Mouse (Mus musculus): ENCODE data around the gene Ccdc71. TPM values are rescaled to one million over a fixed set of nuclear protein-coding genes. Genes with fewer than 3 reads are reported as not detected.
A peak's percentile ranks its signal among the peaks of the same experiment; 100 is the strongest.

The Ccdc71 gene
- 53.7 and 64.4 TPM in 2 replicates for polyA plus RNA-seq (2015; fragmentation: Nextera tagmentation; extraction: Ambion mirVana)

GRCm38 (mm10) chr9:108460319-108461178 is at the start of gene Ccdc71:
Gene Ccdc71 (plus strand): TSS chr9:108460527.
- Histone ChIP-seq H3K27me3 (replicated peaks) (no peaks in the 10 kb centered on the region), H3K9ac (replicated peaks) (peak within 1 kb of the TSS; percentile 88), H3K36me3 (peaks cover 29% of the 10 kb centered on the region), H3K27ac (replicated peaks) (peak within 1 kb of the TSS; percentile 89), H3K4me1 (peaks cover 21% of the 10 kb centered on the region), H3K4me3 (replicated peaks) (peak within 1 kb of the TSS; percentile 87), H3K9me3 (replicated peaks) (no peaks in the 10 kb centered on the region), H3K4me2 (peak within 1 kb of the TSS; percentile 91)
- under 1% methylated on average over 44 of the region's 52 CpGs for WGBS
- ATAC-seq (ENCODE audit: low FRiP score): peak; percentile 78

GRCm38 (mm10) chr9:108411381-108411942 is 48.9 kb upstream of the Ccdc71 start:
- H3K27ac ChIP-seq (replicated peaks): no peak overlapping the region
- no peaks in the 10 kb centered on the region for H3K27me3 ChIP-seq (replicated peaks)
- H3K4me1 ChIP-seq: no peaks in the 10 kb centered on the region
- H3K4me3 ChIP-seq (replicated peaks): no peak overlapping the region
- no peaks in the 10 kb centered on the region for H3K9me3 ChIP-seq (replicated peaks)
- H3K9ac ChIP-seq (replicated peaks): no peak overlapping the region
- 72% methylated on average over 9 of the region's 9 CpGs for WGBS
- no peak for ATAC-seq (ENCODE audit: low FRiP score)
- no peaks in the 10 kb centered on the region for H3K36me3 ChIP-seq
- H3K4me2 ChIP-seq: no peak overlapping the region

GRCm38 (mm10) chr9:108412221-108412620 is 48.1 kb upstream of the Ccdc71 start:
- no peak overlapping the region for H3K27ac ChIP-seq (replicated peaks)
- no peak for ATAC-seq (ENCODE audit: low FRiP score)
- H3K27me3 ChIP-seq (replicated peaks): no peaks in the 10 kb centered on the region
- no peaks in the 10 kb centered on the region for H3K4me1 ChIP-seq
- WGBS: 66% methylated on average over 1 of the region's 1 CpGs
- no peaks in the 10 kb centered on the region for H3K36me3 ChIP-seq
- H3K4me2 ChIP-seq: no peak overlapping the region
- no peak overlapping the region for H3K4me3 ChIP-seq (replicated peaks)
- no peaks in the 10 kb centered on the region for H3K9me3 ChIP-seq (replicated peaks)
- no peak overlapping the region for H3K9ac ChIP-seq (replicated peaks)

GRCm38 (mm10) chr9:108428384-108428783 is 31.9 kb upstream of the Ccdc71 start, which contains the start of gene Ccdc36:
Gene Ccdc36 (minus strand): TSS chr9:108428484.
- Histone ChIP-seq H3K4me1 (no peaks in the 10 kb centered on the region), H3K9me3 (replicated peaks) (no peaks in the 10 kb centered on the region), H3K4me2 (no peak within 1 kb of the TSS), H3K9ac (replicated peaks) (no peak within 1 kb of the TSS), H3K27me3 (replicated peaks) (no peaks in the 10 kb centered on the region), H3K27ac (replicated peaks) (no peak within 1 kb of the TSS), H3K36me3 (no peaks in the 10 kb centered on the region), H3K4me3 (replicated peaks) (no peak within 1 kb of the TSS)
- ATAC-seq (ENCODE audit: low FRiP score): no peak

GRCm38 (mm10) chr9:108431431-108432067 is 28.8 kb upstream of the Ccdc71 start:
- H3K4me2 ChIP-seq: peak overlapping the region; percentile 56
- H3K27me3 ChIP-seq (replicated peaks): no peaks in the 10 kb centered on the region
- no peak overlapping the region; the same call in 1 of the 2 replicates for H3K9ac ChIP-seq (replicated peaks)
- peak overlapping the region; percentile 36 for H3K4me3 ChIP-seq (replicated peaks)
- ATAC-seq (ENCODE audit: low FRiP score): peak; percentile 69
- no peaks in the 10 kb centered on the region for H3K9me3 ChIP-seq (replicated peaks)
- H3K4me1 ChIP-seq: 0 out of 2 replicates have a peak, but pooled peaks cover 3% of the 10 kb centered on the region
- H3K27ac ChIP-seq (replicated peaks): no peak overlapping the region
- 45% methylated on average over 32 of the region's 32 CpGs for WGBS
- H3K36me3 ChIP-seq: no peaks in the 10 kb centered on the region

GRCm38 (mm10) chr9:108436182-108436581 is 24.1 kb upstream of the Ccdc71 start, which contains the start of gene BC048562:
Gene BC048562 (plus strand): TSS chr9:108436482.
- no peaks in the 10 kb centered on the region for H3K9me3 ChIP-seq (replicated peaks)
- H3K27me3 ChIP-seq (replicated peaks): no peaks in the 10 kb centered on the region
- no peaks in the 10 kb centered on the region for H3K36me3 ChIP-seq
- H3K9ac ChIP-seq (replicated peaks): no peak within 1 kb of the TSS
- H3K27ac ChIP-seq (replicated peaks): no peak within 1 kb of the TSS
- H3K4me2 ChIP-seq: no peak within 1 kb of the TSS
- WGBS: 41% methylated on average over 3 of the region's 3 CpGs
- no peak within 1 kb of the TSS for H3K4me3 ChIP-seq (replicated peaks)
- 0 out of 2 replicates have a peak, but pooled peaks cover 8% of the 10 kb centered on the region for H3K4me1 ChIP-seq
- ATAC-seq (ENCODE audit: low FRiP score): no peak

GRCm38 (mm10) chr9:108439176-108439575 is 21.2 kb upstream of the Ccdc71 start:
- ATAC-seq (ENCODE audit: low FRiP score): no peak
- Histone ChIP-seq H3K4me2 (no peak overlapping the region), H3K4me3 (replicated peaks) (no peak overlapping the region), H3K27ac (replicated peaks) (peak overlapping the region; percentile 9; the same call in 1 of the 2 replicates), H3K27me3 (replicated peaks) (no peaks in the 10 kb centered on the region), H3K36me3 (no peaks in the 10 kb centered on the region), H3K4me1 (0 out of 2 replicates have a peak, but pooled peaks cover 8% of the 10 kb centered on the region), H3K9me3 (replicated peaks) (no peaks in the 10 kb centered on the region), H3K9ac (replicated peaks) (no peak overlapping the region)
- 80% methylated on average over 6 of the region's 6 CpGs for WGBS

GRCm38 (mm10) chr9:108440485-108440884 is 19.8 kb upstream of the Ccdc71 start:
- Histone ChIP-seq H3K4me3 (replicated peaks) (no peak overlapping the region), H3K27me3 (replicated peaks) (no peaks in the 10 kb centered on the region), H3K36me3 (no peaks in the 10 kb centered on the region), H3K4me2 (no peak overlapping the region), H3K4me1 (0 out of 2 replicates have a peak, but pooled peaks cover 8% of the 10 kb centered on the region), H3K27ac (replicated peaks) (no peak overlapping the region), H3K9me3 (replicated peaks) (no peaks in the 10 kb centered on the region), H3K9ac (replicated peaks) (no peak overlapping the region)
- WGBS: 73% methylated on average over 5 of the region's 5 CpGs
- ATAC-seq (ENCODE audit: low FRiP score): no peak

- Histone ChIP-seq H3K27ac (replicated peaks) (no peak overlapping the region), H3K9ac (replicated peaks) (no peak overlapping the region), H3K4me3 (replicated peaks) (no peak overlapping the region), H3K9me3 (replicated peaks) (no peaks in the 10 kb centered on the region), H3K4me2 (no peak overlapping the region), H3K4me1 (0 out of 2 replicates have a peak, but pooled peaks cover 6% of the 10 kb centered on the region), H3K36me3 (no peaks in the 10 kb centered on the region), H3K27me3 (replicated peaks) (no peaks in the 10 kb centered on the region)
- no peak for ATAC-seq (ENCODE audit: low FRiP score)
- 89% methylated on average over 11 of the region's 11 CpGs for WGBS
Measured at GRCm38 (mm10) chr9:108441236-108441919, 18.9 kb upstream of the Ccdc71 start.

- no peaks in the 10 kb centered on the region for H3K27me3 ChIP-seq (replicated peaks)
- no peaks in the 10 kb centered on the region for H3K9me3 ChIP-seq (replicated peaks)
- WGBS: 70% methylated on average over 9 of the region's 9 CpGs
Measured at GRCm38 (mm10) chr9:108445125-108445524, 15.2 kb upstream of the Ccdc71 start.

GRCm38 (mm10) chr9:108449860-108450259 is 10.5 kb upstream of the Ccdc71 start:
- H3K4me2 ChIP-seq: peak overlapping the region; percentile 83
- no peak overlapping the region for H3K9ac ChIP-seq (replicated peaks)
- H3K36me3 ChIP-seq: peaks cover 18% of the 10 kb centered on the region
- H3K27ac ChIP-seq (replicated peaks): peak overlapping the region; percentile 87
- peaks cover 50% of the 10 kb centered on the region for H3K4me1 ChIP-seq
- 22% methylated on average over 4 of the region's 4 CpGs for WGBS
- H3K27me3 ChIP-seq (replicated peaks): no peaks in the 10 kb centered on the region
- peak overlapping the region; percentile 74 for H3K4me3 ChIP-seq (replicated peaks)
- ATAC-seq (ENCODE audit: low FRiP score): peak; percentile 4; the same call in 1 of the 2 replicates
- H3K9me3 ChIP-seq (replicated peaks): no peaks in the 10 kb centered on the region

More at GRCm38 (mm10) chr9:108445125-108445524, 15.2 kb upstream of the Ccdc71 start:
- Histone ChIP-seq H3K4me1 (peaks cover 18% of the 10 kb centered on the region), H3K36me3 (peaks cover 18% of the 10 kb centered on the region), H3K27ac (replicated peaks) (no peak overlapping the region), H3K9ac (replicated peaks) (no peak overlapping the region), H3K4me2 (no peak overlapping the region), H3K4me3 (replicated peaks) (no peak overlapping the region)
- no peak for ATAC-seq (ENCODE audit: low FRiP score)
